Mouse (Mus musculus) left cerebral cortex, adult 9 months (tissue): ENCODE results near the gene Sult4a1.
"Not testable (repeated sequence)": the region's sequence is repeated elsewhere in the genome, so short reads cannot be mapped to it uniquely, and the experiment has no call there.

Source experiments
- DNase-seq, 2 experiments: peaks; one replicate each; pipeline ENCODE4 v3.0.0; 2022; ENCODE audit warnings: low spot score in 2 of 2

Sult4a1 gene

DNA sequence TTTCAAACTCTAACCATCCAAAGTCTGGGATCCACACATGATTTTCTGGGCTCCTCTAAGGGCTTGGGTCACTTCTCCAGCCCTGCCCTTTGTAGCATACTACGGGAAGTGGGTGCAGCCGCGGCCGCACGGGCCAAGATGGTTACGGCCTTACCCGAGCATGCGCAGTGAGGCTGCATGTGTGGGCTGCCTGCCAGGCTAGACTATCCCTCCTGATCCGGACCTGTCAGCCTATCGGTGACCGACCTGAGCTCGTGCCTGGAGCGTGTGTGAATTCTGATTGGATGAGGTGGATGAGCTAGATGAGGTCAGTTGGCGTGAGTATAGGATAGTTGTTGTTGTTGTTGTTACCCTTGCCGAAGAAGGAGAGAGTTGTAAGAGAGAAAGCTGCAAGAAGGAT, 8.0 kb downstream of the Sult4a1 start:
- DNase-seq: not testable (repeated sequence)

GRCm38 (mm10) chr15:84096051-84096450, 9.5 kb downstream of the Sult4a1 start:
- DNase-seq: no peak

- no peak for DNase-seq
Measured at GRCm38 (mm10) chr15:84094921-84095320, 10.6 kb downstream of the Sult4a1 start.

- DNase-seq: no peak
Measured at GRCm38 (mm10) chr15:84086775-84087174, 18.8 kb downstream of the Sult4a1 start.

DNA sequence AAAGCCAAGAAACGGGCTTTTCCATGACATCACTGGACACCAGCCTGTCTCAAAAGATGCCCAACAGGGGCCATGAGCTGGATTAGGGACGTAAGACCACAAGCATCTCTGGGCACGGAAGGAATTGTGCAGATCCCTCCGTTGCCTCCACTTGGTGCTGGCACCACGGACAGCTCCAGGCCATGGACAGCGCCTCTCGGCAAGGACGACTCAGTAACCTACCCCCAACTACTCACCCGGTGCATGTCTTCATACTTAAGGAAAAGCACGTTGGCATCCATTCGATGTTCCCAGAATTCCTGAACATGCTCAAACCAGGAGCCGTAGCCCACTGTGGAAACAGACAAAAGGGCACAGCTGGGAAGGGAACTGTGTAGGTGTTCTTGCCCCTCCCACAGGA, 19.2 kb downstream of the Sult4a1 start:
- no peak for DNase-seq

DNA sequence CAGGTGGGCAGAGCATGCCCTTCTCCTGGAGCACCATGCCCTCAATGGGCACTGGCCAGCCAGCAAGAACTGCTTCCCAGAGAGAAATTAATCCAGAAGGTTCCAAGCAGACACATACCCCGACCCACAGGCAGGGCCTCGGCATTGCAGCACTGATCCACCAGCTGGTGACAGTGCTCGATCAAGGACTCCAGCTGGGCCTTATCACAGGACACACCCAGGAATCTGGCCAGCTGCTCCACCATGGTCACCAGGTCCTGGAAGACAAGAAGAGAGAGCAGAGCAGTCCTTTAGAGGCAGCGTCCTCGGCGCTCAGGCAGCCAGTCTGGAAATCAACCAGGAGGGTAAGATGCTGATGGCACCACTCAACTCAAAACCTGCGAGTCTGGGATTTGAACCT, 25.5 kb downstream of the Sult4a1 start:
- DNase-seq: no peak

DNA sequence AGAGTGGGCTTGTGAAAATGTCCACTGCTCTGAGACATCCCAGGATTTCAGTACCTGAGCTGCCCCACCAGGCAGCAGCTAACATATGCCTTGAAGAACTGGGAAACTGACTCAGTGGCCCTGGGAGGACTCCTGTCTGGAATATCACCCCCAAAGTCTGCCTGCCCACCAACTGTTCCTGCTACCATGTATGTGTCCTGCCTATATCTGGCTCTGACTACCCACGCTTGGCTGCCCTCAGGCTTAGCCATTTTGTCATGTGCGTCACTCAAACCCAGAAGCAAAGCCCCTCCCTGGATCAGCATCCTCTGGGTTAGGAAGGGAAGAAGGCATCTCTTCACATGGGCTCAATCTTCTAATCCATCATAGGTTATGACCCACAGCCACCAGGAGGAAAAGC, 26.0 kb downstream of the Sult4a1 start:
- peak in 1 of 2 experiments; percentile 70 for DNase-seq

GRCm38 (mm10) chr15:84078667-84079066, 26.9 kb downstream of the Sult4a1 start:
- peak in 1 of 2 experiments; percentile 62 for DNase-seq

DNA sequence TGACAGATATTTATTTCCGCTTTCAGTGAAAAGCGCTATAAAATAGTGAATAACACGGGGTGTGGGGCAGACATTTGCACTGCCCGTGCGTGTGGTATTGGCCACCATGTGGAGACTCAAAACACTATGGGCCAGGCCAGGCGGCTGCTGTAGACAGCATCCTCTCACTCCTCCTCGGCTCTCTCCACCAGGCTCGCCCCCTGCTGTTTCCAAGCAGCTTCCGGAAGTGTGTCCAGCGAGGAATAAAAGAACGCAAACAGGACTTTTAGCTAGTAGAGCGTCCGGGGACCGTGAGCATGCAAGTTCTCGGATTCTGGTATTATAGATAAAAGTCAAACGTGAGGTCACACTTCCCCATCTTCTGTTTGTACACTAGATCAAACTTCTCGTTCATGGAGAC, 28.4 kb downstream of the Sult4a1 start:
- DNase-seq: no peak

DNA sequence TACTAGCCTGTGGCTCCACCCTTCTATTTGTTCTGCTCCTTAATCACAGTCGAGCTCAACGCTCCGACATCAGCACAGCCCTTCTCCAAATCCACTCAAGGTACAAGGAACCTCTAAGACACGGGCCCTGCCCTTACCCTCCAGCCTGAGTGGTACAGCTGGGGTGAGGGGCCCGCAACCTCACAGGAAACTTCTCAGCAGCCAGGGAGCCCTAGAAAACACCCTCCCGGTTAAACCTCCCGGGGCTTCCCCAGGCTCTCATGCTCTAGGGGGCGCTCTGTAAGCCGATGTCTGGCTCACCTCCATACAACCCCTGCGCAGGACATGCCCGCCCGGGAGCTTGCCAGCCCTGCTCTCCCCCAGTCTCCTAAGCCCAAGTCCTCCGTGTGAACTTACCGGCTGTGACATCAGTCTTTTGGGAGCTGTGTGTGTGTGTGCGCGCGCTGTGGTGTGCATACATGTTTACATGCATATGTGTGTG, 30.8 kb downstream of the Sult4a1 start:
- DNase-seq: no peak

DNA sequence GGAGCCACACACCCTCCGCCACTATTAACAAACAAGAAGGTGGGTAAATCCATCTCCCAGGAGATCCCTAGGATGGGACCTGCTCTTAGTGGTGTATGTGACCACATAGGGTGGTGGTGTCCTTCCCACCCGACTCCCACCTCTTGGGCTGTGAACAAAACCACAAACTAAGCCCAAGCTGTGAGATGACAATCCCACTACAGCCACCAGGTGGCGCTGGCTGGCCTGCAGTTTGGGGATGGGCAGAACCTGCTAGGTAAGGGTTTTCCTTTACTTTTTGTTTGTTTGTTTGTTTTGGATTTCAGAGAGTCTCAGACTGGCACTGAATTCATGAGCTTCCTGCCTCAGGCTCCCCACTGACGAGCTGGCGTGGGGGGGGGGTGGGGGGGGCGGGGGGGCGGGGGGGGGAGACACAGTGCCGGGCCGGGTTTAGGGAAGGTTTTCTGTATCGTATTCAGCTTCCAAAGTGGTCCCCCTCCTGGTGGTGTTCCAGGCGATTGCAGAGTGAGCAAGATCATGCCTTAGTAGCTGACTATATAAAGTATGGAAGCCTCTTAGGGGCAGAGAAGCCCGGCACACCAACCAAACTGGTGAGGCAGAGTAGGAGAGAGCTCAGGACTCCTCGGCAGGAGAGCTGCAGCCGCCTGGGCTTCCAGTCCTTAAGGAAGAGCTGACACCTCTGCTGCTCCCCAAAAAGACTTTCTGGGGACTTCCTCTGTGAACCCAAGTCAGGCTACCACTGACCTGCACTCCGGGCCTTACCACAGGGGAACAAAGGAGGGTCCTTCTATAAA, 31.4 kb downstream of the Sult4a1 start:
- DNase-seq: peak in 1 of 2 experiments; percentile 73

GRCm38 (mm10) chr15:84073058-84073457, 32.5 kb downstream of the Sult4a1 start:
- no peak for DNase-seq

DNA sequence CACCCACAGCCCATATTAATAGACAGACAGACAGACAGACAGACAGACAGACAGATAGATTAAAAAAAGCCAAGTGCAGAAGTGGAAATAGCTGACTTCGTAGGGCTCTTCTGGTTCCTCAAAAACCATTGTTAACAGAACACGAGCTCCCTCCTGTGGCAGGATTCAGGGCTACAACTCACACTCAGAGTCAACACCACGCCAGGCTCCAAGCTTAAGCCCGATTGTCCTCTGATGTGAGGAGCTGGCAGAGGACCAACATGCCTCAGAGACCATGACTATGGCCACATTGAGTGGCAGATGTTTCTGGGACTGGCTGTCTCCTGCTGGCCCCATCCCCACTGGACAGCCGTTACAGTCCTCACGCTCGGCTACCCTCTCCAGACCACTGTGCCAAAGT, 33.3 kb downstream of the Sult4a1 start:
- DNase-seq: peak in 1 of 2 experiments; percentile 95

DNA sequence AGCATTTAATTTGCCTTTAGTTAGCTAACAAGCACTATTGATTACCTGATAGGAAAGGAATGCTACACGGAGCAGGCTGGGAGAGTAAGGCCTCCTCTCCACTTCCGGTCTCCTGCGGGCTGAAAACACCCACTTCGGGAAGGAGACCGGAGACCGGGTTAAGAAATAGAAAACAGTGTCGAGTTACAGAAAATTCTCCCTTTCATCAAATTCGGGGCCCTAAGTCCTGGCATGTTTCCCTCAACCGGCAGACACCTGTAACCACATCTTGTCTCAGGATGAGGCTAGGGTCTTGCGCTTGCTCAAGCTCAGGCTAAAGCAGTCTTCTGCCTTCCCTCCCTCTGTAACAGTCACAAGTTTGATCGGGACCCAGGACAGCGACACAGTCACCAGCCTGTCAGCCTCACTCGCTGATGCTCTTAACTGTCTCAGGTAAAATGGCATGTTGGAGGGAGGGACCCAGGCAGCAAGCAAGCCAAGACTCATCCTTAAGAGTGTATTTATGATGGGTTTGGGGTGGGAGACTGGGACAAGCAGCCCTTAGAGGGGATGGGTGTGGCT, 35.4 kb downstream of the Sult4a1 start:
- no peak for DNase-seq

- no peak for DNase-seq
Measured at GRCm38 (mm10) chr15:84069455-84070050, 36.0 kb downstream of the Sult4a1 start.

DNA sequence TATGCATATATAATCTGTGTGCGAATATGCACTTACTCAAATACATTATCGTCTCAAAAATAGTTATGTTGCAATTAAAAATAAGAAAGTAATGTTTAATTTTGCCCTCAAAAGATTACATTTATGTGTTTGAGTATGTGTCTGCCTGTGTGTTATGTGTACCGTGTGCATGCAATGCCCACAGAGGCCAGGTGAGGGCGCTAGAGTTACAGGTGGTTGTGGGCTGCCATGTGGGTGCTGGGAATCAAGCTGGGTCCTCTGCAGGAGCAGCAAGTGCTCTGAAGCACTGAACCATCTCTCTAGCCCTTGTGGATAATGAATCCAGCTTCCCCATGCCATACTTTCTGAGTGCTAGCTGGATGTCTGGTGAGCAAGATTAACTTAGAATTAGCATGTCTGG, 39.9 kb downstream of the Sult4a1 start:
- DNase-seq: no peak

DNA sequence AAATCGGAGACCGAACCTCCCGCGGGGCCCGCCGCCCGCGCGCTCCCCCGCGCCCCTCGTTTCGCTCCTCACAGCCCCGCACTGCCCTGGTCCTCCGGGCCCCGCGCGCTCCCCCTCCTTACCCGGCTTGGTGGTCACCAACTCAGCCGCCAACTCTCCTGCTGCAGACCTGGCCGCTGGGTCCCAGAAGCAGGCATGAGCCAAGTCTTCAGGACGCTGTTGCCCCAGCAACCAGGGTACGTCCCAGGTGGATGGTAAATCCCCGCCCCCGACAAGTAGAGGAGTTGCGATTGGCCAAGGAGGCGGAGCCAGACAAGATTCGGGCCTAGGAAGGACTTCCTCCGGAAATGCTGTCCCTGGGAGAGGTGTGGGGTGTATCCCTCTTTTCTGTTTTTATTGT, 40.4 kb downstream of the Sult4a1 start, which contains the start of gene Efcab6:
TSS of gene Efcab6 (minus strand) at position 240 of the 400 bp plus-strand sequence.
- DNase-seq: peak in 1 of 2 experiments; percentile 75

- DNase-seq: no peak
Measured at GRCm38 (mm10) chr15:84058841-84059240, 46.7 kb downstream of the Sult4a1 start.

- no peak for DNase-seq
Measured at GRCm38 (mm10) chr15:84056083-84056482, 49.5 kb downstream of the Sult4a1 start.

GRCm38 (mm10) chr15:84053859-84054258, 51.7 kb downstream of the Sult4a1 start:
- DNase-seq: peak in 1 of 2 experiments; percentile 85

DNA sequence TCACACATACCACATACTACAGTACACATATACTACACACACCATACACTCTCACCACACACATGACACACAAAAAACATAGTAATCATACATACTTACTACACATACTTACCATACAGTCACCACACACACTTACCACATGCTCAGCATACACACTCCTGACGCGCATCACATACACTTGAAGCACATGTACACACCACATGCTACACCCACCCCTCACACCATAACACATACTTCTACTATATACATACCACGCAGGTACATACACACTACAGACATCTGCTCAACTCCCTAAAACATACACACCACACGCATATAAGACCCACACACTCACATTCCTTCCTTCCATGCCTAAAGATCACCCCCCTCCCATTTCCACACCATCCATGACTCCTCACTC, 52.3 kb downstream of the Sult4a1 start:
- no peak for DNase-seq

- DNase-seq: no peak
Measured at GRCm38 (mm10) chr15:84052390-84052789, 53.2 kb downstream of the Sult4a1 start.

- no peak for DNase-seq
Measured at GRCm38 (mm10) chr15:84049570-84049969, 56.0 kb downstream of the Sult4a1 start.
